Mouse (Mus musculus) C2C12 (cell line): ENCODE data around the gene Dohh. TPM values are rescaled to one million over a fixed set of nuclear protein-coding genes. Genes with fewer than 3 reads are reported as not detected.

Experiments
- H3K27me3 ChIP-seq: one replicate; pipeline ENCODE4 v1.6.1; 2011; ENCODE audit not compliant: control insufficient read depth, insufficient read depth, insufficient read length
- H3K36me3 ChIP-seq: one replicate; pipeline ENCODE4 v1.6.1; 2011; ENCODE audit not compliant: control insufficient read depth, insufficient read depth
- H3K4me3 ChIP-seq: one replicate; pipeline ENCODE4 v1.5.1; 2011; ENCODE audit warnings: mild to moderate bottlenecking, control low read depth; ENCODE audit not compliant: poor library complexity, insufficient read depth, severe bottlenecking
- H3K79me2 ChIP-seq: one replicate; pipeline ENCODE4 v1.6.1; 2011; ENCODE audit not compliant: control insufficient read depth, insufficient read depth
- H3K79me3 ChIP-seq: one replicate; pipeline ENCODE4 v1.6.1; 2011; ENCODE audit warnings: low read depth, control low read depth
- H3ac ChIP-seq: one replicate; pipeline ENCODE3; 2011; ENCODE audit warnings: low read depth; ENCODE audit not compliant: control insufficient read depth, insufficient read length
- CEBPB ChIP-seq: IDR thresholded peaks from one replicate; pipeline ENCODE4 v1.6.1; 2011; ENCODE audit warnings: low read depth, mild to moderate bottlenecking, control low read depth, moderate library complexity
- CTCF ChIP-seq: IDR thresholded peaks from one replicate; pipeline ENCODE4 v1.5.1; 2011; ENCODE audit not compliant: control insufficient read depth, insufficient read depth, insufficient read length
- FOSL1 ChIP-seq: IDR thresholded peaks from one replicate; pipeline ENCODE4 v1.8.0; 2011; ENCODE audit warnings: mild to moderate bottlenecking, low read length; ENCODE audit not compliant: poor library complexity, insufficient read depth, severe bottlenecking
- MAX ChIP-seq: IDR thresholded peaks from one replicate; pipeline ENCODE4 v1.6.1; 2011; ENCODE audit warnings: mild to moderate bottlenecking, control low read depth
- MYOD1 ChIP-seq: IDR thresholded peaks from one replicate; pipeline ENCODE4 v1.6.1; 2011; ENCODE audit warnings: low read depth; ENCODE audit not compliant: control insufficient read depth, insufficient read length
- MYOG ChIP-seq: IDR thresholded peaks from one replicate; pipeline ENCODE4 v1.6.1; 2011; ENCODE audit not compliant: control insufficient read depth, insufficient read length; ENCODE audit errors: extremely low read depth
- USF1 ChIP-seq: IDR thresholded peaks from one replicate; pipeline ENCODE4 v1.6.1; 2011; ENCODE audit warnings: low read depth, mild to moderate bottlenecking, control low read depth, moderate library complexity
- polyA plus RNA-seq: library from polyadenylated mRNA; unstranded; fragments of >200 nt; fragmentation: generic; extraction: Trizol; gene quantifications from one replicate; pipeline ENCODE4 v1.2.1, GENCODE M21; 2012; ENCODE audit warnings: missing spikeins

The Dohh gene
- polyA plus RNA-seq, 1 experiment: 148 TPM

DNA sequence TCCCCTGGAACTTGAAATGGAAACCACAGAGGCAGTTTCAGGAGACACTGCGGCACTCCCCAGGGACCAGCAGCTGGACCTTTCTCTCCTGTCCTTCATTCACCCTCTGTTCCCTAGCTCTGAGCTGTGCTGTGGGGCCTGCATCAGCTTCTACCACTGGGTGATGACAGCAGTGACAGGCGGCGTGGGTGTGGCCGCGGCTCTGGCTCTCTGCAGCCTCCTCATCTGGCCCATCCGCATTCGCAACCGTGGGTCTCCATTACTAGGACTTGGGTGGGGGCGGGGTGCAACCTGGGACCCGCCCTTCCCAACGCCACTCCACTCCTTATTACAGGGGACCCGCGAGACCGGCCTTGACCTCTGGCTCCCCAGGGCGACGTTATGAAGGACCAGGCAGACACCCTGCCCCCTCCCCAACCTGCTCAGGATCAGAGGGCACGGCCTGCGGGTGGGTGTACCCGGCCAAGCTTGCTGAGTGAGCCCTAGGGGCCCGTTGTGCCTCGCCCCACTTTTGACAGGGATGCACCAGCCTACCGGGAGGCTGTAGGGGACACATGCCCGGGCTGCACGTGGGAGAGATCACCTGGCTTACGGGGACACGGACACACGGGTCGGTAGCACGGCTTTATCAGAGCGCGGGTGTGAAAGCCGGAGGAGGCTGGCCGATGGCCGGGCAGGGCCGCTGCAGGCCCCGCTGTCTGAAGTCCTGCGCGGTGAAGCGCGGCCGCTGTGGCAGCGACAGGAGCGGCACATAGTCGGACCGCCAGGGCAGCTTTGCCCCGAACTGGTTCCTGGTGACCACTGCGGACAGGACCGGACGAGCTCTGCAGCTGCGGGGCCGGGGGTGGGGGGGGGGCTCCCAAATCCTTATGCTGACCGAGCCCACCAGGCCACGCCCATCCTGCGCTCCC, 20.5 kb upstream of the Dohh start:
- TF ChIP-seq FOSL1 (no peak), CEBPB (no peak)
- no peaks in the 10 kb centered on the region for H3K79me2 ChIP-seq
- no peaks in the 10 kb centered on the region for H3K27me3 ChIP-seq
- peaks cover 32% of the 10 kb centered on the region for H3K36me3 ChIP-seq
- H3K79me3 ChIP-seq: no peaks in the 10 kb centered on the region
- H3K4me3 ChIP-seq: no peak overlapping the region
- no peak overlapping the region for H3ac ChIP-seq

DNA sequence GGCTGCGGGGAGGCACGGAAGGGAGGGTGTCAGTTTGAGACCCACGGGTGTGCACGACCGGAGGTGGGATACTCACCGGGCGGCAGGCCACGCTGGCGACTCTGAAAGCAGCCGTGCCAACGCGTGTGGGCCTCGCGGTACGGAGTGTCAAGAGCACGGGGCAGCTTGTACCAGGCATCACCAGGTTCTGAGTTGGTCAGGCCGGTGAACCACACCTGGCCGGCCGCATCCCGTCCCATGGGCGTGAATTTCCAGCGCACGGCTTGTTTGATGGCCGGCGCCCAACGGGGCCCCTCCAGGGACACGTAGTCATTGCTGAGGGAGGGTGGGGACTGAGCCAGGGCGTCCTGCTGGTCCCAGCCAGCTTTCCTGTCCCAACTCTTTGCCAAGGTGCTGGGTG, 19.6 kb upstream of the Dohh start:
- Histone ChIP-seq H3ac (no peak overlapping the region), H3K36me3 (peaks cover 42% of the 10 kb centered on the region), H3K79me2 (no peaks in the 10 kb centered on the region), H3K4me3 (no peak overlapping the region), H3K27me3 (no peaks in the 10 kb centered on the region), H3K79me3 (no peaks in the 10 kb centered on the region)
- no peak for TF ChIP-seq MYOD1
- no peak for TF ChIP-seq CTCF
- no peak for TF ChIP-seq CEBPB
- no peak for TF ChIP-seq MYOG
- TF ChIP-seq MAX: no peak
- no peak for TF ChIP-seq USF1
- no peak for TF ChIP-seq FOSL1

DNA sequence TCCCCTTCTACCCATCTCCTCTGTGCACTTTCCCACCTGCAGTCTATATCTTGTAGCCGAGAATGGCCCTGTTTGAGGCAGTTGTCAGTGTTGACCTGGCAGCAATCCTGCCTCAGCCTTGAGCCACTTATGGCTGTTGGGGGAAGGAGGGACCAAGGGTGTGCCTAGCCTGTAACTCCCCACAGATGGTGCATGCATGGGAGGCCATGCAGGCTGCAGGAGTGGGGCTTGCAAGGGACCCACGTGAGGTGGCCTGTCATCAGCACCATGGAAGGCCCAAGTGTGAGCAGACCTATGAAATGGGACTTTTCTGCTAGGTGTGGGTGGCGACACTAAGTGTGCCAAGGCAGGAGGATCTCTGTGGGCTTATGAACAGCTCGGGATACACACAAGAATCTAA, 19.2 kb upstream of the Dohh start:
- H3K36me3 ChIP-seq: peaks cover 46% of the 10 kb centered on the region
- no peak overlapping the region for H3K4me3 ChIP-seq
- H3ac ChIP-seq: no peak overlapping the region
- H3K79me3 ChIP-seq: no peaks in the 10 kb centered on the region
- TF ChIP-seq CEBPB: no peak
- TF ChIP-seq CTCF: no peak
- no peak for TF ChIP-seq MYOD1
- no peak for TF ChIP-seq USF1
- TF ChIP-seq MYOG: no peak
- no peak for TF ChIP-seq MAX
- TF ChIP-seq FOSL1: no peak
- no peaks in the 10 kb centered on the region for H3K27me3 ChIP-seq
- H3K79me2 ChIP-seq: no peaks in the 10 kb centered on the region

DNA sequence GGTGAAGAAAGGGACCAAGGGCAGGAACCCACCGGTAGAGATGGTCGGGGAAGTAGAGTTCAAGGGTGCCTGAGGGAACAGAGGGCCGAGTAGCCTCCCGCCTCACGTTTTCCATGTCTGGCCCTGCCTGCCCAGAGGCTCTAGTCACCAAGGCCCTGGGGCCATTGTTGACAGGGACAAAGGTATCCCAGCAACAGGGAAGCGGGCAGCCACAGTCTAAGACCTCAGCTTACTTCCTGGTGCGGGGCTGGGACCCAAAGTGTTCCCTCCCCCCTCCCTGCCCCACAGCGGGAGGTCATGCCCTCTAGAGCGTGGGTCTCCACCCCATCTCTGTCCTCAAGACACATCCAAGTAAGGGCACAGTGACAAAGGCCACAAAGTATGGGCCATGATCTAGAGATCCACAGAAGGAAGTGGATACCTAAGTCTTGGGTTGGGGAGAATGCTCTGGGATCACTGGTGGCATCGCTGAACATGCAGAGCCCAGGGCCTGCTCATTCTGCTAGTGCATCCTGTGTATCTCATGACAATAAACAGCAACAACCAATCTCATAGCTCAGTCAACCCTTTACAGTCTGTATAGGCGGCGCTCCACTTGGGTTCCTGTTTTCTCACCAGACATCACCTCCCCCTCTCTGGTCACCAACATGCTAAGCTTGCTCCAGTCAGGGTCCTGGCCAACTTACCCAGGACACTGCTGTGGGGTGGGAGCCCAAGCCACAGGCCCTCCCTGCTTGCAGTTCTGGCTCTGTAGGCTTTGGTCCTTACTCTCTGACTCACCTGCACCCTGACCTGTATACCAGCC, 18.4 kb upstream of the Dohh start, which contains the start of gene 4930404N11Rik:
Gene 4930404N11Rik (minus strand): TSS at position 145 of the 805 bp plus-strand sequence.
- no peak within 1 kb of the TSS for H3K4me3 ChIP-seq

DNA sequence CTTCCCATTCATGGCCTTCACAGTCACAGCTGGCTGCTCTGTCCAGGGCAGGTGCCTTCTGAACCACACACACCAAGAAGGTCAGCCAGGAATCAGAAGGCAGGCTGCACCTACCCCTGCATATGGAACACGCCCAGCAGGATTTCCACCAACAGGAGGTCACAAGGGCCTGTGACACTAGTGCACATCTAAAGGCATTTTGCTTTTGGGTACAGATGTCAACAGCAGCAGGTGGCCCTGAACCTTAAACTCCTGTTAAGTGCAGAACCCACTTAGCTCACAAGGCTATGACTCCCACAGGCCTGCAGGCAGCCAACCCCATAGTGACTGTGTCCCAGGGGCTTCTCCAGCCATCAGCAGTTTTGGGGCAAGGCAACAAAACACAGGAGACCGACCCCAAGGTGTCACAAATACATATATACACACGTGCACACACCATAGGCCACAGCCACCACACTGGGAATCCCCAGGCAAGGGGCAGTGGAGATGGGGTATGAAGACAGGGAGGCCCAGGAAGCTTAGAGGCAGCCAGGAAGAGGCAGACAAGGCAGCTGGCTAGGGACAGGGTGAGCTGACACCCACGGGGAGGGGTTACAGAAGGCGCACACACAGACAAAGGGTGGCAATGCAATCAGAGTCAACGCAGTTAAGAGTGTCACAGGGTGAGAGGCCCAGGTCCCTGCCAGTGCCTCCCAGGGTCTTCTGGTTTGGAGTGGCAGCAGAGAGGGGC, 17.6 kb upstream of the Dohh start:
- no peak overlapping the region for H3ac ChIP-seq
- H3K79me2 ChIP-seq: peaks cover 5% of the 10 kb centered on the region
- no peaks in the 10 kb centered on the region for H3K27me3 ChIP-seq
- no peak overlapping the region for H3K4me3 ChIP-seq
- no peaks in the 10 kb centered on the region for H3K79me3 ChIP-seq
- peaks cover 50% of the 10 kb centered on the region for H3K36me3 ChIP-seq
- TF ChIP-seq MYOD1 (no peak), MAX (no peak), MYOG (no peak), USF1 (no peak), FOSL1 (no peak), CEBPB (no peak), CTCF (no peak)

More for the DNA sequence above, 18.4 kb upstream of the Dohh start, which contains the start of gene 4930404N11Rik:
- Histone ChIP-seq H3K36me3 (peaks cover 50% of the 10 kb centered on the region), H3K79me2 (no peaks in the 10 kb centered on the region), H3ac (no peak within 1 kb of the TSS), H3K79me3 (no peaks in the 10 kb centered on the region), H3K27me3 (no peaks in the 10 kb centered on the region)
- TF ChIP-seq MYOG: no peak
- no peak for TF ChIP-seq USF1

DNA sequence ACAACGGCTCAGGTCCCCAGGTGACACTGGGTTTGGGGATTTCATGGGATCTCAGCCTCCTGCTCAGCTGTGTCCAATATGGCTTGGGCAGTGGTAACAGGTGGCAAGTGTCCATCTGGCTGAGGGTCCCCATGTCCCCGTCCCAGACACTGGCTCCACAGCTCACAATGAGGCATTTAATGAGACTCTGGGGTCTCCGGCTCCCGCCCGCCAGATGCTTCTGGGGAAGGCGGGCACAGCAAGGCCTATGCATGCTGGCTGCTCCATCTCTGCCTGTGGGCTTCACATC, 17.1 kb upstream of the Dohh start:
- no peak overlapping the region for H3K4me3 ChIP-seq
- H3K27me3 ChIP-seq: no peaks in the 10 kb centered on the region
- no peak for TF ChIP-seq CEBPB
- no peak for TF ChIP-seq FOSL1
- TF ChIP-seq MYOD1: no peak
- TF ChIP-seq MYOG: no peak
- no peak for TF ChIP-seq CTCF
- TF ChIP-seq MAX: no peak
- TF ChIP-seq USF1: no peak
- no peak overlapping the region for H3ac ChIP-seq
- H3K79me3 ChIP-seq: peaks cover 2% of the 10 kb centered on the region
- H3K79me2 ChIP-seq: peaks cover 10% of the 10 kb centered on the region
- peaks cover 52% of the 10 kb centered on the region for H3K36me3 ChIP-seq
